Mouse (Mus musculus): ENCODE results near the gene Hal.
"Not testable (repeated sequence)": the region's sequence is repeated elsewhere in the genome, so short reads cannot be mapped to it uniquely, and the experiment has no call there.

DNA sequence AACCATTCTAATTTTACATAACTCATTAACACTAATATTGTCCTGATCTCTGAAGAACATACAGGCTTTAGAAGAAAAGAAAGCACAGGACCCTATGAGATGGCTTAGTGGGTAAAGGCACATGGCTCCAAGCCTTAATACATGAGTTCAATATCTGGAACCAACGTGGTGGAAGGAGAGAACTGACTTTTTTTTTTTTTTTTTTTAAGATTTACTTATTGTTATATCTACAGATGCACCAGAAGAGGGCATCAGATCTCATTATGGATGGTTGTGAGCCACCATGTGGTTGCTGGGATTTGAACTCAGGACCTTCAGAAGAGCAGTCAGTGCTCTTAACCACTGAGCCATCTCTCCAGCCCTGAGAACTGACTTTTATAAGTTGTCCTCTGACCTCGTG lies 69.4 kb downstream of the Hal start:
- TF ChIP-seq CTCF (IDR thresholded peaks at IDR 0.05; ENCODE audit: low read depth, low read length); POLR2A (IDR thresholded peaks at IDR 0.05; ENCODE audit: insufficient read depth, low read length); EP300 (IDR thresholded peaks at IDR 0.05; ENCODE audit: insufficient read depth, low read depth, low read length): not testable (repeated sequence)

Data from ES-Bruce4 (cell line).